Mouse (Mus musculus): ENCODE results near the gene Hjurp.

- TF ChIP-seq CTCF (IDR thresholded peaks at IDR 0.05) (no peak), EP300 (IDR thresholded peaks at IDR 0.05) (no peak)
Measured at GRCm38 (mm10) chr1:88247660-88248059, 29.8 kb downstream of the Hjurp start.
